Mouse (Mus musculus) CH12.LX (cell line): Measurements from ENCODE around the gene Hist3h2a. TPM values are rescaled to one million over a fixed set of nuclear protein-coding genes. Genes with fewer than 3 reads are reported as not detected.
A peak's percentile ranks its signal among the peaks of the same experiment; 100 is the strongest.

ENCODE experiments used
- DNase-seq: peaks from one replicate; pipeline ENCODE4 v3.0.0-alpha.2; 2013; ENCODE audit errors: extremely low read depth
- H3K27ac ChIP-seq: 2 replicates; pipeline ENCODE4 v1.5.1; 2012; ENCODE audit warnings: low read depth, mild to moderate bottlenecking, control low read depth, moderate library complexity; ENCODE audit not compliant: insufficient read depth
- H3K27me3 ChIP-seq: replicated peaks from 2 replicates; pipeline ENCODE3; 2012; ENCODE audit warnings: inconsistent platforms
- H3K36me3 ChIP-seq, 2 experiments: replicated peaks in 1 of 2; 2 replicates each; pipeline versions ENCODE3 to v1.6.1; 2012; ENCODE audit warnings: inconsistent platforms in 1 of 2, low read length in 1 of 2, mild to moderate bottlenecking in 1 of 2, mixed read lengths in 1 of 2, moderate library complexity in 1 of 2; ENCODE audit not compliant: control insufficient read depth in 1 of 2, insufficient read depth in 1 of 2
- H3K4me1 ChIP-seq, 2 experiments: 2 replicates each; pipeline ENCODE4 v1.6.1; 2012; ENCODE audit warnings: inconsistent platforms in 1 of 2, moderate library complexity in 1 of 2; ENCODE audit not compliant: insufficient read depth in 2 of 2, control insufficient read depth in 1 of 2
- H3K4me2 ChIP-seq: 2 replicates; pipeline ENCODE4 v1.6.1; 2012; ENCODE audit warnings: low read depth, mild to moderate bottlenecking, control low read depth; ENCODE audit not compliant: poor library complexity, insufficient read depth, severe bottlenecking
- H3K4me3 ChIP-seq, 3 experiments: fragments of 150-350 bp in 1 of 3; sonication (generic) in 1 of 3; replicated peaks in 1 of 3; 2 replicates each; pipeline versions ENCODE3 to v1.5.1; 2011 to 2012; ENCODE audit warnings: low read depth in 2 of 3, low read length in 2 of 3, mild to moderate bottlenecking in 2 of 3, moderate library complexity in 2 of 3, control low read depth in 1 of 3, improper control_type of control experiment in 1 of 3, inconsistent platforms in 1 of 3, mixed read lengths in 1 of 3; ENCODE audit not compliant: poor library complexity in 1 of 3
- H3K79me2 ChIP-seq: replicated peaks from 2 replicates; pipeline ENCODE4 v1.6.1; 2012; ENCODE audit warnings: mild to moderate bottlenecking, moderate library complexity; ENCODE audit not compliant: control insufficient read depth, poor library complexity, insufficient read depth, severe bottlenecking; ENCODE audit errors: extremely low read depth
- H3K9ac ChIP-seq: 2 replicates; pipeline ENCODE4 v1.6.1; 2012; ENCODE audit warnings: low read depth, mild to moderate bottlenecking, control low read depth, moderate library complexity; ENCODE audit not compliant: insufficient read depth
- H3K9me3 ChIP-seq: replicated peaks from 2 replicates; pipeline ENCODE3; 2012; ENCODE audit warnings: low read length, inconsistent platforms, mixed read lengths
- BHLHE40 ChIP-seq: IDR thresholded peaks from 2 replicates; pipeline ENCODE4 v1.6.1; 2011; ENCODE audit warnings: mild to moderate bottlenecking, low read depth, low read length, improper control_type of control experiment
- CHD1 ChIP-seq: IDR thresholded peaks from 2 replicates; pipeline ENCODE4 v1.6.1; 2012; ENCODE audit warnings: low read depth, low read length, improper control_type of control experiment, inconsistent platforms
- CHD2 ChIP-seq: IDR thresholded peaks from 2 replicates; pipeline ENCODE4 v1.6.1; 2011; ENCODE audit warnings: low read length, improper control_type of control experiment
- CTCF ChIP-seq, 2 experiments: IDR thresholded peaks in 1 of 2; conservative IDR thresholded peaks in 1 of 2; 2 replicates each; pipeline ENCODE4 v1.5.1; 2011 to 2012; ENCODE audit warnings: low read depth in 2 of 2, low read length in 2 of 2, improper control_type of control experiment in 1 of 2, inconsistent platforms in 1 of 2, mild to moderate bottlenecking in 1 of 2, moderate library complexity in 1 of 2
- E2F4 ChIP-seq: IDR thresholded peaks from 2 replicates; pipeline ENCODE4 v1.6.1; 2011; ENCODE audit warnings: low read depth, low read length, improper control_type of control experiment; ENCODE audit not compliant: insufficient replicate concordance
- ELF1 ChIP-seq: IDR thresholded peaks from 2 replicates; pipeline ENCODE4 v1.6.1; 2014; ENCODE audit warnings: low read depth, mild to moderate bottlenecking, inconsistent platforms, low read length, improper control_type of control experiment
- EP300 ChIP-seq: IDR thresholded peaks from 2 replicates; pipeline ENCODE4 v1.6.1; 2011; ENCODE audit warnings: low read length, improper control_type of control experiment
- ETS1 ChIP-seq: conservative IDR thresholded peaks from 2 replicates; pipeline ENCODE4 v1.6.1; 2012; ENCODE audit warnings: low read depth, mild to moderate bottlenecking, inconsistent platforms, low read length, improper control_type of control experiment, moderate library complexity
- GABPA ChIP-seq: IDR thresholded peaks from 2 replicates; pipeline ENCODE4 v1.6.1; 2012; ENCODE audit warnings: low read depth, low read length, improper control_type of control experiment, inconsistent platforms; ENCODE audit not compliant: insufficient replicate concordance
- HCFC1 ChIP-seq: IDR thresholded peaks from 2 replicates; pipeline ENCODE4 v1.6.1; 2012; ENCODE audit warnings: low read depth, mild to moderate bottlenecking, inconsistent platforms, low read length, improper control_type of control experiment
- IRF4 ChIP-seq: IDR thresholded peaks from 2 replicates; pipeline ENCODE4 v1.6.1; 2014; ENCODE audit warnings: low read depth, mild to moderate bottlenecking, inconsistent platforms, low read length, improper control_type of control experiment
- JUN ChIP-seq: IDR thresholded peaks from 2 replicates; pipeline ENCODE4 v1.6.1; 2011; ENCODE audit warnings: low read depth, mild to moderate bottlenecking, low read length, improper control_type of control experiment, moderate library complexity; ENCODE audit not compliant: insufficient read depth
- JUND ChIP-seq: conservative IDR thresholded peaks from 2 replicates; pipeline ENCODE4 v1.6.1; 2011; ENCODE audit warnings: low read depth, low read length, improper control_type of control experiment
- KAT2A ChIP-seq: IDR thresholded peaks from 2 replicates; pipeline ENCODE4 v1.6.1; 2012; ENCODE audit warnings: low read length, improper control_type of control experiment, inconsistent platforms; ENCODE audit not compliant: insufficient replicate concordance
- MAFK ChIP-seq: IDR thresholded peaks from 2 replicates; pipeline ENCODE4 v1.6.1; 2011; ENCODE audit warnings: low read length, improper control_type of control experiment; ENCODE audit not compliant: insufficient replicate concordance
- MAX ChIP-seq: IDR thresholded peaks from 2 replicates; pipeline ENCODE4 v1.6.1; 2011; ENCODE audit warnings: low read length, improper control_type of control experiment
- MAZ ChIP-seq: IDR thresholded peaks from 2 replicates; pipeline ENCODE4 v1.6.1; 2012; ENCODE audit warnings: low read depth, mild to moderate bottlenecking, inconsistent platforms, low read length, improper control_type of control experiment, moderate library complexity
- MEF2A ChIP-seq: IDR thresholded peaks from 2 replicates; pipeline ENCODE4 v1.6.1; 2014; ENCODE audit warnings: low read depth, mild to moderate bottlenecking, inconsistent platforms, low read length, improper control_type of control experiment, borderline replicate concordance
- MXI1 ChIP-seq: IDR thresholded peaks from 2 replicates; pipeline ENCODE4 v1.6.1; 2011; ENCODE audit warnings: mild to moderate bottlenecking, low read depth, low read length, improper control_type of control experiment
- MYC ChIP-seq: IDR thresholded peaks from 2 replicates; pipeline ENCODE4 v1.6.1; 2011; ENCODE audit warnings: low read depth, mild to moderate bottlenecking, improper control_type of control experiment, low read length
- NELFE ChIP-seq: IDR thresholded peaks from 2 replicates; pipeline ENCODE4 v1.6.1; 2011; ENCODE audit warnings: low read depth, low read length, improper control_type of control experiment
- NRF1 ChIP-seq: IDR thresholded peaks from 2 replicates; pipeline ENCODE4 v1.6.1; 2014; ENCODE audit warnings: low read depth, mild to moderate bottlenecking, inconsistent platforms, low read length, improper control_type of control experiment, moderate library complexity
- PAX5 ChIP-seq: IDR thresholded peaks from 2 replicates; pipeline ENCODE4 v1.6.1; 2012; ENCODE audit warnings: low read length, inconsistent platforms, mixed read lengths
- POLR2A ChIP-seq: IDR thresholded peaks from 2 replicates; pipeline ENCODE4 v1.6.1; 2011; ENCODE audit warnings: low read depth, mild to moderate bottlenecking, improper control_type of control experiment, low read length
- POLR2AphosphoS2 ChIP-seq: IDR thresholded peaks from 2 replicates; pipeline ENCODE4 v1.6.1; 2011; ENCODE audit warnings: low read depth, low read length, improper control_type of control experiment
- RAD21 ChIP-seq: IDR thresholded peaks from 2 replicates; pipeline ENCODE4 v1.6.1; 2011; ENCODE audit warnings: low read depth, mild to moderate bottlenecking, low read length, improper control_type of control experiment, moderate library complexity
- RCOR1 ChIP-seq: conservative IDR thresholded peaks from 2 replicates; pipeline ENCODE4 v1.6.1; 2012; ENCODE audit warnings: low read depth, mild to moderate bottlenecking, inconsistent platforms, low read length, improper control_type of control experiment
- SIN3A ChIP-seq: IDR thresholded peaks from 2 replicates; pipeline ENCODE4 v1.6.1; 2012; ENCODE audit warnings: low read length, improper control_type of control experiment, inconsistent platforms
- SMC3 ChIP-seq: IDR thresholded peaks from 2 replicates; pipeline ENCODE4 v1.6.1; 2011; ENCODE audit warnings: low read depth, low read length, improper control_type of control experiment
- TBP ChIP-seq: conservative IDR thresholded peaks from 2 replicates; pipeline ENCODE4 v1.6.1; 2011; ENCODE audit warnings: low read depth, low read length, improper control_type of control experiment
- TCF12 ChIP-seq: IDR thresholded peaks from 2 replicates; pipeline ENCODE4 v1.6.1; 2014; ENCODE audit warnings: low read depth, mild to moderate bottlenecking, inconsistent platforms, low read length, improper control_type of control experiment
- UBTF ChIP-seq: IDR thresholded peaks from 2 replicates; pipeline ENCODE4 v1.6.1; 2012; ENCODE audit warnings: low read depth, mild to moderate bottlenecking, inconsistent platforms, low read length, improper control_type of control experiment, moderate library complexity
- USF1 ChIP-seq: IDR thresholded peaks from 2 replicates; pipeline ENCODE4 v1.6.1; 2014; ENCODE audit warnings: low read depth, mild to moderate bottlenecking, inconsistent platforms, low read length, improper control_type of control experiment
- USF2 ChIP-seq: conservative IDR thresholded peaks from 2 replicates; pipeline ENCODE4 v1.6.1; 2011; ENCODE audit warnings: low read depth, low read length, improper control_type of control experiment
- ZC3H11A ChIP-seq: IDR thresholded peaks from 2 replicates; pipeline ENCODE4 v1.6.1; 2012; ENCODE audit warnings: low read depth, mild to moderate bottlenecking, inconsistent platforms, low read length, improper control_type of control experiment
- ZKSCAN1 ChIP-seq: IDR thresholded peaks from 2 replicates; pipeline ENCODE4 v1.6.1; 2012; ENCODE audit warnings: low read depth, inconsistent platforms, low read length, improper control_type of control experiment, borderline replicate concordance
- ZMIZ1 ChIP-seq: IDR thresholded peaks from 2 replicates; pipeline ENCODE4 v1.6.1; 2012; ENCODE audit warnings: low read depth, mild to moderate bottlenecking, inconsistent platforms, low read length, improper control_type of control experiment
- ZNF384 ChIP-seq: IDR thresholded peaks from 2 replicates; pipeline ENCODE4 v1.6.1; 2012; ENCODE audit warnings: low read depth, low read length, improper control_type of control experiment, inconsistent platforms
- dilution Hi-C: fragments of 300-500 bp; cut with MboI; formaldehyde crosslinking; loops from 2 replicates; pipeline ENCODE4 v1.14.3; 2020; ENCODE audit warnings: low sequenced_read_pairs; ENCODE audit not compliant: extremely low pct_unique_long_range_greater_than_20kb, extremely low pct_ligation_motif_present
- in situ Hi-C: fragments of 300-500 bp; cut with MboI; formaldehyde crosslinking; loops from 3 replicates; pipeline ENCODE4 v1.14.3; 2019; ENCODE audit warnings: low sequenced_read_pairs, low pct_ligation_motif_present, low pct_unique_long_range_greater_than_20kb, mixed read lengths
- polyA plus RNA-seq: library from polyadenylated mRNA; unstranded; fragments of >175 nt; gene quantifications from 2 replicates; pipeline ENCODE4 v1.2.1, GENCODE M21; 2012; ENCODE audit warnings: low read depth; ENCODE audit not compliant: insufficient read length
- total RNA-seq, 2 experiments: library from RNA; depleted of rRNA; stranded (reverse); fragments of 300-350 nt in 1 of 2; fragments of >200 nt in 1 of 2; gene quantifications; 2 replicates each; pipeline ENCODE4 v1.2.3; 2012 to 2014

Gene Hist3h2a
- total and polyA plus RNA-seq, 3 experiments: 1.2 to 97.2 (median 6.1) TPM

DNA sequence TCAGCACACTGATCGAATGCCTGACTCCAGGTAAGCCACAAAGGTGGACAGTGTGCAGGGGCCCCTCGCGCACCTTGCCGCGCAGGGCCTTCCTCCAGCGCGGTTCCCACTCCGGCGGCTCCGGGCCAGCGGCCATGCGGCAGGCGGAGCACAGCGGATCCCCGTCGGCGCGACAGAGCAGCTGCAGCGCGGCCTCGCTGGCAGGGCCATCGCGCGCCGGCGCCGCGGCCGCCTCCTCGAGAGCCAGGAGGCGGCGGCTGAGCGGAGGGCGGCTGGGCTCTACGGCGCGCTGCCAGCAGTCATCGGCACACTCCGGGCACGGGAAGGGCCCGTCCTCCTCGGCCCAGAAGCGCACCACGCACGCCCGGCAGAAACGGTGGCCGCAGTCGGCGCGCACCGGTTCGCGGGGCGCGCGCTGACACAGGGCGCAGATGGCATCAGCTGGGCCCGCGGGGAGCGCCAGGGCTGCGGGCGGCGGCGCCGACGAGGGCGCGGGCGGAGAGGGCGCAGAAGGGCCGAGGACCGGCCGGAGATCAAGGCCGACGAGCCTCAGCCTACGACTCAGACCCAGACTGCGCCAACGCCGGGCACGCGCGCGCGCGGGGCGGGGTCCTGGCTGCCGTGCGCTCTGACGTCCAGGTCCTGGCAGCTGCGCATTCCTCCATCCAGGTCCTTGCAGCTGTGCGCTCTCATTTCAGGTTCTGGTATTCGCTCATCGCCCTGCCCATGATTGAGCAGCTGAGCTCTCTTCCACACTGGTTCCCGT, 16.0 kb upstream of the Hist3h2a start, which contains the start of gene Rnf187:
Gene Rnf187, minus strand, starts transcription at position 595 of the 766 bp plus-strand sequence.
- DNase-seq: peak; percentile 93
- TF ChIP-seq ZC3H11A: no peak
- TF ChIP-seq MXI1: peak; percentile 84
- TF ChIP-seq JUND: no peak
- no peak for TF ChIP-seq JUN
- 0 out of 2 replicates have a peak, but pooled peaks have one; percentile 54 for TF ChIP-seq KAT2A
- no peak for TF ChIP-seq USF2
- peak; percentile 82 for TF ChIP-seq TBP
- TF ChIP-seq ZKSCAN1: no peak
- TF ChIP-seq MAX: no peak
- peak; percentile 94 for TF ChIP-seq POLR2A
- TF ChIP-seq NRF1: peak; percentile 81
- TF ChIP-seq RAD21: no peak
- peak; percentile 48 for TF ChIP-seq IRF4
- TF ChIP-seq HCFC1: peak; percentile 77
- no peak for TF ChIP-seq CHD2
- no peak for TF ChIP-seq E2F4
- TF ChIP-seq MEF2A: peak; percentile 49; the same call in 1 of the 2 replicates
- TF ChIP-seq MAZ: 0 out of 2 replicates have a peak, but pooled peaks have one; percentile 19
- peak; percentile 75 for TF ChIP-seq SIN3A
- no peak for TF ChIP-seq MYC
- TF ChIP-seq SMC3: no peak
- TF ChIP-seq TCF12: peak; percentile 91
- TF ChIP-seq BHLHE40: peak; percentile 60
- TF ChIP-seq GABPA: no peak
- no peak for TF ChIP-seq USF1
- peak; percentile 95 for TF ChIP-seq ZMIZ1
- peak; percentile 92 for TF ChIP-seq NELFE
- no peak for TF ChIP-seq CTCF (conservative IDR thresholded peaks at IDR 0.05 in 1 of 2, IDR thresholded peaks at IDR 0.05 in 1 of 2; ENCODE audit: low read depth in 2 of 2, low read length in 2 of 2)
- TF ChIP-seq POLR2AphosphoS2: no peak
- no peak for TF ChIP-seq PAX5
- TF ChIP-seq MAFK: no peak
- no peak for TF ChIP-seq ZNF384
- TF ChIP-seq ETS1: no peak
- TF ChIP-seq EP300: no peak
- no peak for TF ChIP-seq CHD1
- TF ChIP-seq UBTF: peak; percentile 34; the same call in 1 of the 2 replicates
- TF ChIP-seq RCOR1: no peak
- 0 out of 2 replicates have a peak, but pooled peaks have one; percentile 40 for TF ChIP-seq ELF1
- TF ChIP-seq, all 38 proteins: peak for 16
- peaks cover 11 to 30% of the 10 kb centered on the region in 2 experiments for H3K4me1 ChIP-seq
- peaks cover 26 to 35% of the 10 kb centered on the region in 2 experiments for H3K36me3 ChIP-seq
- in situ Hi-C loops (no loop called here), dilution Hi-C loops (no loop called here)
- H3K79me2 ChIP-seq: peaks cover 9% of the 10 kb centered on the region
- peak within 1 kb of the TSS; percentile 90 for H3K9ac ChIP-seq
- peaks cover 17% of the 10 kb centered on the region for H3K27me3 ChIP-seq
- H3K27ac ChIP-seq: peak within 1 kb of the TSS; percentile 29
- peaks cover 6% of the 10 kb centered on the region for H3K9me3 ChIP-seq
- H3K4me2 ChIP-seq: peak within 1 kb of the TSS; percentile 61
- H3K4me3 ChIP-seq: peak within 1 kb of the TSS; percentile 85 to 96 (median 89)
